Mouse (Mus musculus): Measurements from ENCODE around the gene C1s1.
"Not testable (repeated sequence)": the region's sequence is repeated elsewhere in the genome, so short reads cannot be mapped to it uniquely, and the experiment has no call there.

Gene C1s1

DNA sequence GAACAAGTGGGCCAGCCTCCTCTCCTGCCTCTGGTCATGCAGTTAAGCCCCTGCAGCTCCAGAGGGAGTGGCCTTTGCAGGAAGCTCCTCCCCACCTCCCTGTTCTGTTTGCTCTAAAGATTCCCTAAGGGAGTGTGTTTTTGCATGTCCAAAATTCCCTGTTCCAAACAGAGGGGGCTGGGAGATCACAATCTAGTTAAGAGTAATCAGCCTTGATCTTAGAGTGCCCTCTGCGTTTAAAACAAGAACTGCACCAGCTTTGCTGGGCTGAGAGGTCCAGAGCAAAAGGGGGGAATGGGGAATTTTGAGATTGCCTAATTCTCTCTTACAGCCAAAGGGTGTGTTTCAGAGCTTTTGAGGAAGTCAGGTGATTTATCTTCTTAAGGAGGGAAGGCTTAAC, at the start of gene C1s1:
Gene C1s1 (minus strand): TSS at position 76 of the 400 bp plus-strand sequence.
- peak in 1 of 2 experiments; percentile 31 for DNase-seq (ENCODE audit: low spot score in 2 of 2)

DNA sequence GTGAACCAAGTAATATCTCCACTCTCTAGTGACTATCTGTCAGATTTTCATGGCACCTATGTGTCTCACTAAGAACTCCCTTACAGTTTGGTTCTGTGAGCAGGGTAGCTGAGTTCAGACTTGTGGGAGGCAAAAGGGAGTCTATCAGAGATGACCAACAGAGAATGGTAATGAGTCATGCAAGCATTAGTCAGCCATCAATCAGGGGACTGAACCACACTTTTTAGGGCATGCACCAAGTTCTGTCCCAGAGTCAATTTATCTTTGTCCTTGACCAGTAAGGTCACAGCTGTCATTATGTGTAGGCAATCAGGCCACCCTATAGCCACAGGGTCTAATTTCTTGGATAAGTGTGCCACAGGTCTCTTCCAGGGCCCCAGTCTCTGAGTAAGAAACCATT, 46.6 kb upstream of the C1s1 start:
- DNase-seq (ENCODE audit: low spot score in 2 of 2), result no peak

GRCm38 (mm10) chr6:124586266-124586665, 44.1 kb upstream of the C1s1 start:
- no peak for DNase-seq (ENCODE audit: low spot score in 2 of 2)

DNA sequence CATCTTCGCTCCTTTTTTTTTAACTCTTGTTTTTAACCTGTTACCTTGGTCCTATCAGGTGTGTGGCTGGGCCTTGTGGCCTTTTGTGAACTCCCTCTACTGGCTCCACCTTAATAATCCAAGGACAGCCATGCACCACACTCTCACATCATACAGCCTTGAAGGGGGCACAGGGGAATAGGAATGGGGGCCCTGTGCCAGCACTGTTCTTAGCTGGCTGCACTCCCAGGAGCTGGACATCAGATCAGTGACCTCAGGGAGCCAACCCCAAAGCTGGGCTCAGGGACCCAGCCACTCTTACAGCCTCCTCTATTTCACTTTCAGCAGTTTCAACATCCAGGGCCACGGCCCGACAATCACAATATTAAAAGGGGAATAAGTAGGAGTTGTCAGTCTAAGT, 43.6 kb upstream of the C1s1 start:
- no peak for DNase-seq (ENCODE audit: low spot score in 2 of 2)

DNA sequence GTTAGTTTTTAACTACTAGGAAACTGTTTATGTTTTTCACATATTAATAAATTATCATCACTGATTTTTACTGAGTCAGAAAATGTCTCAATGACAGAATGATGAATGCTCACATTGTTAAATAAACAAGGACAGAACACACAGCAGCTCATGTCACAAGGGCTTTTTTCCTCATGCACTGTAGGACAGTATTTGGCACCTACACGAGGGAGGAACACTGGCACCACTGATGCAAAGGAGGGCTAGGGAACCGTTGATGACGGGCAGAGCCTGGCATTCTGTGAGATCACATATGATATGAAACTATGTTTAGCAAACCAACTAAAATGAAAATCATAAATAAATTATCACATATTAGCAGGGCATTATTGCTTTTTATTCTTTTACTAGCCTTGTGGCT, 42.8 kb upstream of the C1s1 start:
- DNase-seq (ENCODE audit: low spot score in 2 of 2), result no peak

DNA sequence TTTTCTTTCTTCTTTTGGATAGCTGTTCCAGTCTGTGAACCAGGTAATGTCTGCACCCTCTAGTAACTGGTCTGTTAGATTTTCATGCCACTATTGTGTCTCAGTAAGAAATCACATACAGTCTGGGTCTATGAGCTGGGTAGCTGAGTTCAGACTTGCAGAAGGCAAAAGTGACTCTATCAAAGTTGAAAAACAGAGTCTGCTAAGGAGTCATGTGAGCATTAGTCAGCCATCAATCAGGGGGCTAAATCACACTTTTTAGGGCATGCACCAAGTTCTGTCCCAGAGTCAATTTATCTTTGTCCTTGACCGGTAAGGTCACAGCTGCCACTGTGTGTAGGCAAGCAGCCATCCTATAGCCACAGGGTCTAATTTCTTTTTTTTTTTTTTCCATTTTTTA, 40.1 kb upstream of the C1s1 start:
- DNase-seq (ENCODE audit: low spot score in 2 of 2), result no peak

DNA sequence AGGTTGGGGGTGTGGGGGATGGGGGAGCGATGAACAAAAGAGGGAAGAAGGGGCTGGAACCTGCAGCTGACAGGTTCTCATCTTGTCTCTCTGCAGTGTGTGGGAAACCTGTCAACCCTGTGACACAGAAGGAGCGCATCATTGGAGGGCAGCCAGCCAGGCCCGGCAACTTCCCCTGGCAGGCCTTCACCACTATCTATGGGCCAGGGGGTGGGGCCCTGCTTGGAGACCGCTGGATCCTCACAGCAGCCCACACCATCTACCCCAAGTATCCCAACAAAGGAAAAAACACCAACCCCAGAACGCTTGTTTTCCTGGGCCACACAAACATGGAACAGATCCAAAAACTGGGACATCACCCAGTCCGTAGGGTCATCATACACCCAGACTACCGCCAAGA, 38.0 kb upstream of the C1s1 start:
- not testable (repeated sequence) for DNase-seq (ENCODE audit: low spot score in 2 of 2)

GRCm38 (mm10) chr6:124575155-124575678, 33.1 kb upstream of the C1s1 start:
- DNase-seq (ENCODE audit: low spot score in 2 of 2), result not testable (repeated sequence)

DNA sequence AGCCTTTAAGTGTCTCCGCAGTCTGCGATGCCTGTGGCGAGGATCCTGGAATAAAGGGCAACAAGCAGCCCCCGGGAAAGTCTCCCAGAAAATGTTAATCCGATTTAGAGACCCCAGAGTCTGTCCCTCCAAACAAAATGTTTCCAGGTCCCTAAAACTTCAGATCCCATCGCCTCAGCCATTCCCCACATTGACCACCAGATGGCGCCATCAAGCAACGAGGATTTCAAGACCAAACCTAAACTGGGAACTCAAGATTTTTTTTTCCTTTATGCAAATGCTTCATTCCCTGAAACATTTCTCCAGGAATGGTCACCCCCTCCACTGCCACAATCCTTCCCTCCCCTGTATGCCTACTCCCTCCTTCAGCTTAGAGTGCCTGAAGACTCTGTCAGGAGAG, 27.9 kb upstream of the C1s1 start, which contains the start of gene C1rb:
Gene C1rb (plus strand): TSS at position 269 of the 400 bp plus-strand sequence.
- DNase-seq (ENCODE audit: low spot score in 2 of 2), result peak; percentile 26 to 66

DNA sequence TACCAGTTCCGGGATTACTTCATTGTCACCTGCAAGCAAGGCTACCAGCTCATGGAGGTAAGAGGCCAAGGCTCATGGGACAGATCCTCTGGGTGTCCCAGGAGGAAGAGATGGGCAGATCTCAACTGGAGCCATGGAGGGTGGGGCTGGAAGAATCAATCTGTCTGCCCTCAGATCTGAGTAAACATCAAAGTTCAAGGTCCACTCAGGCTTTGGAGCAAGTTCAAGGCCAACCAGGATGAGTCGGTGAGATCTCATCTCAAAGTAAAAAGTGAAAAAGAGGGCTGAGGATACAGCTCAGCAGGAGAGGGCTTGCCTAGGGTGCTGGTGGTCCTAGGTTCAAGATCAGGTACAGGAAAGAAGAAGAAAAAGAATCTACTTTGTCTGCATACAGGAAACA, 19.5 kb upstream of the C1s1 start:
- not testable (repeated sequence) for DNase-seq (ENCODE audit: low spot score in 2 of 2)

- not testable (repeated sequence) for DNase-seq (ENCODE audit: low spot score in 2 of 2)
Measured at GRCm38 (mm10) chr6:124561156-124561555, 19.0 kb upstream of the C1s1 start.

- not testable (repeated sequence) for DNase-seq (ENCODE audit: low spot score in 2 of 2)
Measured at GRCm38 (mm10) chr6:124555956-124556355, 13.8 kb upstream of the C1s1 start.

- DNase-seq (ENCODE audit: low spot score in 2 of 2), result no peak
Measured at GRCm38 (mm10) chr6:124552766-124553165, 10.6 kb upstream of the C1s1 start.

- DNase-seq (ENCODE audit: low spot score in 2 of 2), result no peak
Measured at GRCm38 (mm10) chr6:124549023-124549550, 6.9 kb upstream of the C1s1 start.

DNA sequence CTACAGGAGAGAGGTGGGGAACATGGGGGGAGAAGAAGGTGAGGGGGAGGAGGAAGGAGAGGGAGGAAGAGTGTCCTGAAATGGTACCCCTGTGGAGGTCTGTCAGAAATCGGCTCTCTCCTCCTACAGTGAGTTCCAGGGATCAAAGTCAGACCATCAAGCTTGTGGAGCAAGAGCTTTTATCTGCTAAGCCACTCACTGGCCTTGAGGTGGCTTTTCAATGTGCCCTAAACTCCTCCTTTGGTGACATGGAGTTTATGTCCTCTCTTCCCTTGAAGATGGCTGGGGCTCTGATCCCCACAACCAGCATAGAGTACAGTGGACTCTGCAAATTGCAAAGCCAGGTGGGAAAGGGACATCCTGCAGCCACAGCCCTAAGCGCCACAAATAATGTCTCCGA, 5.8 kb upstream of the C1s1 start:
- DNase-seq (ENCODE audit: low spot score in 2 of 2), result not testable (repeated sequence)

- no peak for DNase-seq (ENCODE audit: low spot score in 2 of 2)
Measured at GRCm38 (mm10) chr6:124545425-124545824, 3.3 kb upstream of the C1s1 start.

DNA sequence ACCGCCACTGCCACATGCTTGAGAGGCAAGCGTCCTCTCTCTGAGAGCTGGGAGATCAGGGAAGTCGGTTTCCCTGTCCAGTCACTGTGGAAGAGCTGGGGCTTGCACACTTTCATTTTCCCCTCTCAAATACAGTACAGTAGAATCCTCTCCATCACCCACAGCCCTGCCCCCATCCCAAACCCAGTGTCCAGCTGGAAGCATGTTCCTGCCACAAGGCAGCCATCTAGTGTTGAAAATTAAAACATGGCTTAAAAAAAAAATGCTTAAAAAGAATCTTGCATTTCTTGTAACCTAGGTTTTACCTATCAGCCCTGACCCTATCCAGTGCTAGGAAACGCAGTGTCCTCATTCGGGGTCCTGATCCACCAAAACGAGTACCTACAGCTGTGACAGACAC, 2.3 kb upstream of the C1s1 start:
- DNase-seq (ENCODE audit: low spot score in 2 of 2), result peak in 1 of 2 experiments; percentile 10

GRCm38 (mm10) chr6:124541176-124541575, 983 bp downstream of the C1s1 start:
- not testable (repeated sequence) for DNase-seq (ENCODE audit: low spot score in 2 of 2)

DNA sequence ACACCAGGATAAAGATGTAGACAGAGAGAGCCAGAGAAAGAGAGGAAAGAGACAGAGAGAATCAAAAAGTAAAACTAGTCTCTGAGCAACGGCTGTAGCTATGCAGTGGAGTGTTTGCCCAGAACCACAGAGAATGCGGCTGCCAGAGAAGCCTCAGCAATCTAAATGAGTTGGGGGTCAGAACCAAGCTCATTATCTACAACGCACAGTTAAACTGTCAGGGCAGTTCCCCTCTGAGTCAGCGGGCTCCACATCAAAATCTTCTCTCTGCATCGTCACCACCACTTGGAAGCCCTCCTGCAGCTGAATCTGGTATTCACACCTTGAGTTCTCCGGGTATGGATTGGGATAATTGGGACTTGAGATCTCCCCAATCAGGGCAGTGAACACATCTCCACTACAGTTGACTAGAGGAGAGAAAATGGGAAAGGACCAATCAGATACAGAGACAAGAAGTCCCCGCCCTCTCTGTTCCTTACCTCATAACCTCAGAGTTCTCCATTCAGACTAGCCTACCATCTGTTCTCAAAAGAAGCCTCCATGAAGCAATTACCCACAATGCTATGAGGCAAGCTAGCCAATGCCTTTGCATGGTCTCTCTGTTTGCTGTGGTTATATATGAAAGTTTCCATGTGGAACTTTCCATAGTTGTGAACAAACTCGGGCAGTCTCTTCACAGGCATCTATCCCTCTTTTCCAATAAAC, 5.9 kb downstream of the C1s1 start:
- not testable (repeated sequence) for DNase-seq (ENCODE audit: low spot score in 2 of 2)

DNA sequence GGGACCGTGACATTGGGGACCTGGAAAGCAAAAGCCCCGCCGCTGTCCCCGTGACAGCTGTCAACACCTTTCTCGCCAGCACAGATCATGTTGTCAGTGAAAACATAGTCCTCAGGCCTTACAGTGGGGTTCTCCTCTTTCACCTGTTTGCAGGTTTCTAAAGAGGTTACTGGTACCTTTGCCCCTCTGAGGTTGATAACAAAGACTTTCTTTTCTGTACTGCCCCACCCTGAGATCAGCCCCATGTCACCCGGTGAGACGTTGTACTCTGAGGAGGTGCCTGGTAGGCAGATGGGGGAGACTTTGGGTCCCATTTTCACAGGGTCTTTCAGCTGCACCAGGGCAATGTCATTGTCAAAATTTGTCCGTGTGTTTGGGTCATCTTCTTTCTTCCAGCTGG, 11.1 kb downstream of the C1s1 start:
- no peak for DNase-seq (ENCODE audit: low spot score in 2 of 2)

DNA sequence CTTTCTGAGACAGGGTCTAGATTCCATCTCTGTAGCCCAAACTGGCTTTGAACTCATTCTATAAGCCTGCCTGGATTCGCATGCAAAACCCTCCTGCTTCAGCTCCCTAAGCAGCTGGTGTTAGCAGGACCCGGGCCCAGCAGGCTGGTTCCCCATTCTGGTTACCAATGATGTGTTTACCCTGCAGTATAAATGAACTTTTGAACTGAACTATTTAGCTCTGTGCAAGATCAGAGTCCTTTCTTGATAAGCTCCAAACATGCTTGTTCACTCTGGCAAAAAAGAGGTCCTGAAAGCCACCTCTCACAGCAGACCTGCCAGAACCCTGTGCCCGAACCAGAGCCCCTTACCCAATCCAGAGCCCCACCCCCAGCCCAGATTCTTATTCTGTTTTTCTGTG, 14.3 kb downstream of the C1s1 start:
- DNase-seq (ENCODE audit: low spot score in 2 of 2), result no peak

GRCm38 (mm10) chr6:124522082-124522481, 20.1 kb downstream of the C1s1 start:
- DNase-seq (ENCODE audit: low spot score in 2 of 2), result not testable (repeated sequence)

DNA sequence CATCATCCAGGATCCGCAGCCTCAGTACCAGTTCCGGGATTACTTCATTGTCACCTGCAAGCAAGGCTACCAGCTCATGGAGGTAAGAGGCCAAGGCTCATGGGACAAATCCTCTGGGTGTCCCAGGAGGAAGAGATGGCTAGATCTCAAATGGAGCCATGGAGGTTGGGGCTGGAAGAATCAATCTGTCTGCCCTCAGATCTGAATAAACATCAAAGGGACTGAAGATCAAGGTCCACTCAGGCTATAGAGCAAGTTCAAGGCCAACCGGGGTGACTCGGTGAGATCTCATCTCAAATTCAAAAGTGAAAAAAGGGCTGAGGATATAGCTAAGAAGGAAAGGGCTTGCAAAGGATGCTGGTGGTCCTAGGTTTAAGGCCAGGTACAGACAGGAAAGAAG, 24.4 kb downstream of the C1s1 start:
- DNase-seq (ENCODE audit: low spot score in 2 of 2), result not testable (repeated sequence)

Measured in frontal cortex, postnatal 10 days (tissue).